Mouse (Mus musculus): ENCODE results near the gene Tapt1.

Gene Tapt1

DNA sequence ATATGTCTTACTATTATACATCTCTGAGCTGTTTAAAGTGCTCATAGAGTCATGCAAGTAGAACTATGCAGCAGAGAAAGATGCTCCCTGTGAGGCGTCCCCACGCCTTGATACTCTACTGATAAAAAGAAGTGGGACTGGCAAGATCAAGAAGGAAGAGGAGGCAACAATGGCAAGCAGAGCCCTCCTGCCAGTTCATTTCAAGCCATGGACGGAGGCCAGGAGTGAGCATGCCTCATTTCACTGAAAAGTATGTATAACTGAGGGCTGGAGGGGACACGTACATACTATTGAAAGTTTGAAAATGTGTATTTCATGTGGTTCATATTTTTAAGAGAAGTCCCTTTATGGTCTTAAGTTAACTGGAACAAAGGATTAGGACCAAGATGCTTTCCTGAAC lies 28.0 kb downstream of the Tapt1 start:
- no peak for DNase-seq (ENCODE audit: low spot score)

DNA sequence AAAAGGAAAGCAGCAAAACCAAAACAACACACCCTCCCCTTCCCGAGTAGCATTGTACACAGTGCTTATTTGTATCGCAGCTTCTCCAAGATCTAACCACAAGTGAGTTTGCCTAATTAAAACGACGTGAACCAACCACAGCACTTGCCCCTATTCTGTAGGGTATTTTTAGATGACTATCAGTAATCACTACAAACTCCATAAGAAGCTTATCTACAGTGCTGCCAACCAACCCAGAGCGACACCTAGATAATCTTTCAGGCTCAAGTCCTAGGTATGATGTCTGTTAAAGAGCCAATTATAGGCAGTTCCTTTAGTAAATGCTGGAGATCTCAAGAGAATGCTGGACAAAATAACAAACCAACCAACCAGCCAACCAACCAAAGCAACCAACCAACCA lies 28.6 kb downstream of the Tapt1 start:
- no peak for DNase-seq (ENCODE audit: low spot score)

DNA sequence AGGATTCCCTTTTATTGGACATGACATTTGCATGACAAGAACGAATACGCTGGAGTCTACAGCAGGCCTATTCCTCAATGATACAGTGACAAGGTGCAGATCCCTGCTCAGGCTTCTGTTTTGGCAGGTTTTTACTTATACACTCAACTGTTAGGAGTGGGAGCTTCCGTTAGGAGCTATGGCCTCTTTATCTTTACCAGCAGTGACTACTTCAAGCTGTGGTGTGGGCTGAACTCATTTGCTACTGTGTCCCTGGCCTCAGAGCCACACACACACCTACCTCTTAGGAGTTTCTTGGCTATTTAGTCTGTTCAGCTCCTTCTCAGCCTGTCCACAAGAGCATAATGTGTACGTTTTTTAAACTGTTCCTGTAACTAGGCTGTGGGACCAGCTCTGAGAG lies 30.3 kb downstream of the Tapt1 start:
- no peak for DNase-seq (ENCODE audit: low spot score)

DNA sequence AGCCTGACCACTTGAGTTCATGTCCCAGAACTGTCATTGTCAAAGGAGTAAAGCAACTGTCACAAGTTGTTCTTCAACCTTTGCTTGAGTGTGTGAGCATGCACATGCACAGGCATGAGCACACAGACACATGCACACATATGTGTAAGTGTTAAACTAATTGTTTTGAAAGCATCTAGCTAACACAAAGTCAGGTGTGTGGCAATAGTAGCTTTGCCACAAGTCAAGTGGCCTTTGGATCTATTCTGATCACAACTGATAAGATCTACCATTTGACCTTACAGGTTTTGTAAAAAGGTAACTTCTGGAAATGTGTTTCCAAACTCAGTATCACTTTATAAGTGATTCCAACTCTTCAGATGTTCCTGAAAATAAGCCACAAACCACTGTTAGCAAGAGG lies 39.1 kb downstream of the Tapt1 start:
- DNase-seq (ENCODE audit: low spot score): no peak

DNA sequence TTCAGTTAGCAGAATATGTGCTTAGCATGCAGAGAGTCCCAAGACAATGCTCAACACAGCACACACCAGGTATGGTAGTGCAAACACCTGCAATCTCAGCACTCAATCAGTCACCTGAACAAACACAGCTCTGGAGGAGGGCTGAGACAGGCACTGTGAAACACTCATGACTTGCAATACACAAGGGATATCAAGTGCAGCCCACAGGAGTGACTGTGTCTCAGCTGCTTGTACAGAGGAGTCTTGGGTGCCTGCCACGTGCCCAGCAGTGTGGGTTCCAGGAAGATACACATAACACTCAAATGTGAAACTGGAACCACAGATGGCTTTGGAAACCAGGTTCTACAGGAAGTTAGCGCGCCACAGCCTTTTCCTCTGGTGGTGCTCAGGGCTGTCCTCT lies 44.8 kb downstream of the Tapt1 start:
- DNase-seq (ENCODE audit: low spot score): peak; percentile 56

DNA sequence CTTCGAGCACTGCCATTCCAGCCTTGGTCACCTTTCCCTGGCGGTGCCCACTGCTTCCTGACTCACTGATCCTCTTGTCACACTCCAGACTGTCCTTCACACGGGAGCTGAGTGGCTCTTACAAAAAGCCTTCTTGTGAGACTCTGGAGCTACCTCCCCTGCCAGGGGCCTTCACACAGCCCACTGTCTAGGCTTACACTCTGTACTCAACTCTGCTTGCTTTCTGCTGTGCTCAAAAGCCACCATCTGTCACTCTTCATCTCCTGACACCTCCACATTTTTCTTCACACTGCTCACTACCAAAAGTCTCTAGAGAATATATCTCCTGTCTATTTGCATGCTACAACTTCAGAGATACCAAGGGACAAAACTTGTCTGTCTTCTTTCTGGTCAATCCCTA lies 46.0 kb downstream of the Tapt1 start:
- DNase-seq (ENCODE audit: low spot score): no peak

DNA sequence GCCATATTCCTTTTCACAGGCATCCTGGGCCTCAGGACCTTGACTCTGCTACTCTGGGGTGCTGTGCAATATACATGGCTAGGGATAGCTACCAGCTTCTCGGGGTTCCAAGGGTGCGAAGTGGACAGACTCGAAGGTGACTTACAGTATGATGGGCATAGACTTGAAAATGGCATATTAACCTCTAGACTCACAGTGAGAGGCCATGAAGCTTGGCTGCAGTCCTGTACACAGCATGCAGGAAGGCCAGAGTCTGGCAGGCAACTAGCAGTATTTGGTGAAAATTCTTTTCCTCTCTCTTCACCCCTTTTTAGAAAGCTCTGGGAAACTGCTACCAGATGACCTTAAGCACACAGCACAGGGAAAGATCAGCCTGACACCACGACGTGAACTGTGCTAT lies 52.4 kb downstream of the Tapt1 start:
- no peak for DNase-seq (ENCODE audit: low spot score)

DNA sequence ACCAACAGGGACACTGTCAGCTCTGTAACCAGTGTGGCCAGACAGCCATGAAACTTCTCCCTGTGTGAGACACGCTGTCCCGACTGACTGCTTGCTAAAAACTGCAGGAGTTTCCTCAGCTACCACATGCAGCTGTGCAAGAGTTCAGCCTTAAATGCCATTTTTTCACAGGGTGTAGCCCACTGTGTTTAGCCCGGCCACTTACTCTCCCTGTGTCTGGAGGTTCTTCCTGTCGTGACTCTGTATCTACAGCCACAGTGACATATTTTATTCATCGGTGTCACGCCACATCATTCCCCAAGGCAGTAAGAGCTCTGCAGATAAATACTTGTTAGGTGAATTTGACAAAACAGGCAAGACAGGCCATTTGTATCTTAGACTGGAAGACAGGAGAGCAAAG lies 59.6 kb downstream of the Tapt1 start:
- no peak for DNase-seq (ENCODE audit: low spot score)

DNA sequence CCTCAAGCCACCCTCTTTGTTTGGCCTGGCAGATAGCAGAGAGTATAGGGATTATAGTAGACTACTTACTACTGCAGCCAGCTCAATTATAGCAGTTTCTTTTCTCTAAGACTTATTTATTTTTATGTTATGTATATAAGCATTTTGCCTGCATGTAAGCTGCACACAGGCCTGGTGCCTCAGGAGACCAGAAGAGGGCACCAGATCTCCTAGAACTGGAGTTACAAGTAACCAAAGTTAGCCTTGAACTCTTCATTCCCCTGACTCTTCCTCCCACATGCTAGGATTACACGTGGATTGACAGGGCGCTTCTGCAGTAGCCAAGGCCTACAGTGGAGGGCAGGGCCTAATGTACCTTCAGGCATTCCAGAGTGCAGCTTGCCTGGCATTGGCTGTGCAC lies 60.6 kb downstream of the Tapt1 start:
- DNase-seq (ENCODE audit: low spot score): peak; percentile 31

DNA sequence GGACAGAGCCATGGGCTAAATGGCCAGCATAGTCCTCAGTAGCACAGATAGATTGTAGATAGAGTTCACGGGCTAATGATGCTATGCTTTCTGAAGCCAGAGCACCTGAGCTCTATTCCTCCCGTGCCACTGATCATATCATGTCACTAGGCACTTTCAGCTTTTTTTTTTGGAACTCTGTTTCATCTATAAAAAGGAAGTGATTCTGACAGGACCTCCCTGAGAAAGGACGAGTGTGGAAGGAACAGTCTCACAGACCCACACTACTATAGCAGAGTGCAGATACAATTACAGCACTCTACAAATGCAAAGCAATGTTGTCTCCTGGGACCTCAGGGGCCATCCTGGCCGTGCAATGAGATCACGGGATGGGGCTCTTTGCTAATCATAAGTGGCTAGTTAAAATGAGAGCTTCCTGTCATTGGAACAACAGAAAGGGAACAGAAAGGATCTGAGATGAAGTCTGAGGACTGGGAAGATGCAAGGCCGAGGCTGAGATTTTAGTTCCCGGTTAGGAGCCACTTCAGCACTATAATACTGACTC lies 62.1 kb downstream of the Tapt1 start:
- DNase-seq (ENCODE audit: low spot score): no peak

DNA sequence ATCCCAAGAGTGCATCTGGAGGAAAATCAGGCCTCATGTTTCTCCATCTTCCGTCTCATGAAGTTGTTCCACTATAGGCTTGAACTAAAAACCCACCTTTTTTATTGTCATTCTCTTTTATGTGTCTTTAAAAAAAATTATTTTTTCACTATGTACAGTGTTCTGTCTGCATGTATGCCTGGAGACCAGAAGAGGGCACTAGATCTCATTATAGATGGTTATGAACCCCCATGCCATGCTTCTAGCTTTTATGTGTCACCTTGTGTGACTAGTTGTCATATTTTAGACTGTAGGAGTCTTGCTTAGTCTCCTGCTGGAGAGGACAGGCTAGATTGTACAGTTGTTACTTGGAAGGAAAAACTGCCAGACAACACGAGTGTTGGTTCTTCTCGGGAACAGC lies 63.1 kb downstream of the Tapt1 start:
- no peak for DNase-seq (ENCODE audit: low spot score)

DNA sequence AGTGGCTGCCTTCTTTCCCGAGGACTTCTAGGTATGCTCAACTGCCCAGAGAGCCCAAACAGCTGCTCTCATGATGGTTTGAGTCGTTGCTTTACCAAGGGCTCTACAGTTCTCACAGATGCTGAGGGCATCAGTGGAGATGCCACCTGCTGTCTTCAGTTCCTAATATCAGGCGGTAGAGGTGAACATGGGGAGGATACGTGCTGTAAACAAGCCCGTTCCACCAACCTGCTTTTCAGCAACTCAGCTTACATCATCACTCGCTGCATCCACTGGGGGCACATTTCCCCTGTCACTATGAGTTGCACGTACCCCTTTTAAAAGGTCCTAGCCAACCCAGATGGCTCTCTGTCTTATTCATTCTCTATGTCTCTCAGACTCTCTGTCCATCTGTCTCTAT lies 63.6 kb downstream of the Tapt1 start:
- DNase-seq (ENCODE audit: low spot score): no peak

DNA sequence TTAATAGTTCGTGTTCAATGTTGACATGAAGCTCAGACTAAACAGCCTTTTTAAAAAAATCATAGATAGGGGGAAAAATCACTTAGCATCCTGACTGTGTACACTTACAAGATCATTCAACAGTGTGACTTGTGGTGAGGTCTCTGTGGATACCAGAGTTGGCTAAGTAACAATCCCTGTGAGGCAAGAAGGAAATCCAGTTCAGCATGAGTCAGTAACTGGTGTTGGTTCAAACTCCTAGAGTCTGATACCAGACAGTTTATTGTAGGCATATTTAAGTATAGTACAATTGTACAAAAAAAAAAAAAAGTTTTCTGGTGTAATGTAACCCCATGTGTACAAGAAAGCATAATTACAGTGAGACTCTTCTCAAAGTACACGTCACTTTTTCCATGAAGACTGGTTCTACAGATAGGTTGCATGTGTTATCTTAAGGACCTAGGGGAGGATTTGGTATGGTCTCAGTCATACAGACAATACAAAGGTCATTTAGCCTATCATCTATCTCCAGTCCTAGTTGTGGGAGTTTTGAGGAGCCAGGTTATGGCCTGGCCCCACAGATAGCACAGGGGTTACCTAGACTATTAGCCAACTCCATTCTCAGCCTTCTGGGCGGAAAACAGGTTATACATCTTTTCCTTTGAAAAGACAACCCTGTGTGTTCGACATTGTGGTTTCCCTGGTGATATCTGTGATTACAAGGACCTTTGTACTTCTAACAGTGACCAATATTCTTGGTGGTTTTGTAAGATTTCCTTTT lies 66.6 kb downstream of the Tapt1 start:
- DNase-seq (ENCODE audit: low spot score): no peak

DNA sequence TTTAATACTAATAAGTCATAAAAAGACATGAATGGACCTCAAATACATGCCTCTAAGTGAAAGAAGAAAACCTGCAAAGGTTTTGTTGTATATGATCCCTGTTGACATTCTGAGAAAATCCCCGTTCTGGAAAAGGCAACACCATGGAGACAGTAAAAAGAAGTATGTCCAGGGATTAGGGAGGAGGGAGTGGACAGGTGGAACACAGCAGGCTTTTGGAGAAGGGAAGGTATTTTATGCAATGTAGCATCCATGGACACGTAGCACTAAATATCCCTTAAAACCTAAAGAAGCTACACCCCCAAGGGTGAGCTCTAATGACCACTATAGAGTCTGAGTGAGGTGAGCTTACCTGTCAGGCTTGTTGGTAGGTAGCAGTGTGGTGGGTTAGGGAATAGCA lies 67.2 kb downstream of the Tapt1 start:
- DNase-seq (ENCODE audit: low spot score): no peak

DNA sequence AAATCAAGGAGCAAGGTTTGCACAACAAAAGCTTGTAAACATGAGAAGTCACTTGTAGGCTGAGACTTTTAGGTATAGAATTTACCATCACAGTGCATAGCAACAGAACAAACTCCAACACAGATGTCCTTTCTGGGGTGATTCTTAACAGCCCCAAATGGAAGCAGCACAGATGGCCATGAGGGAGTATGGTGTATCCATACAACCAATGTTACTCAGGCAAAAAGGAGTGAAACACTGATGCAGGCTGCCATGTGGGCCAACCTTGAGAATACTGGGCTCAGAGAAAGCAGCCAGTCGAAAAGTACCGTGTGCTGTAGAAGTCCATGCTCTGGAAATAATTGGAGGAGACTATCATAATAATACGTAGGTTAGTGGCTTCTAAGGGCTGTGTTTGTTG lies 68.0 kb downstream of the Tapt1 start:
- DNase-seq (ENCODE audit: low spot score): no peak

DNA sequence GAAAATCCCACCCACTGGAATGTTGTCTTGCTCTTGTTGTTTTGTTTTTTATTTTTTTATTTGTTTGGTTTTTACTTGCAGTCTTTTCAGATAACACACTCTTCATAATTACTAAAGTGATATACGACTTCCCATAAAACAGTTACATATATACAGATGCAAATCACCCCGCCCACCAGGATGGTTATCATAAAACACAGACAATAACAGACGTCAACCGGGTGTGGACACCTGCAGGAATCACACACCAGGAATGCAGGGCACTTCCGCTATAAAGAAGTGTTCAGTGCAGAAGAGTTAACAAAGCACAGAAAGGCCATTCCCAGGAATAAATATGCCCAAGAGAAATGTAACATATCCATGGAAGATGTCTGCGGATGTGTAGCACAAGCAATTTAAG lies 68.7 kb downstream of the Tapt1 start:
- no peak for DNase-seq (ENCODE audit: low spot score)

DNA sequence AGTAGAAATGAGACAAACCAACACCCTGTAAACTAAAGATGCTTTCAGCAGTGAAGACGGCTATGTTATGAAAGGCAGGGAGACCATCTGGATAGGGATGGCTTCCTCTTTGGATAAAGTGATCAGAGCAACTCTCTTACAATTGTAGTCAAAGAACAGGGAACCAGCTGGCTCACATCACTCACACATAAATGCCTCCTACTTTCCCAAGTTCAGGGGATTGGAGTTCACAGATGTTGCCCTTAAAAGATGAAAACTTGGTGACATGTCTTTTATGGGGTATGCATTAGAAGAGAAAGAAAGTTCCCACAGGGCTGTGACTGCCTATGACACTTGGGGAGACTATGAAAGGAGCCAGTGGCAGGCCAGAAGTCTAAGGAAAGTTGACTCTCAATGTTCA lies 73.4 kb downstream of the Tapt1 start:
- DNase-seq (ENCODE audit: low spot score): no peak

DNA sequence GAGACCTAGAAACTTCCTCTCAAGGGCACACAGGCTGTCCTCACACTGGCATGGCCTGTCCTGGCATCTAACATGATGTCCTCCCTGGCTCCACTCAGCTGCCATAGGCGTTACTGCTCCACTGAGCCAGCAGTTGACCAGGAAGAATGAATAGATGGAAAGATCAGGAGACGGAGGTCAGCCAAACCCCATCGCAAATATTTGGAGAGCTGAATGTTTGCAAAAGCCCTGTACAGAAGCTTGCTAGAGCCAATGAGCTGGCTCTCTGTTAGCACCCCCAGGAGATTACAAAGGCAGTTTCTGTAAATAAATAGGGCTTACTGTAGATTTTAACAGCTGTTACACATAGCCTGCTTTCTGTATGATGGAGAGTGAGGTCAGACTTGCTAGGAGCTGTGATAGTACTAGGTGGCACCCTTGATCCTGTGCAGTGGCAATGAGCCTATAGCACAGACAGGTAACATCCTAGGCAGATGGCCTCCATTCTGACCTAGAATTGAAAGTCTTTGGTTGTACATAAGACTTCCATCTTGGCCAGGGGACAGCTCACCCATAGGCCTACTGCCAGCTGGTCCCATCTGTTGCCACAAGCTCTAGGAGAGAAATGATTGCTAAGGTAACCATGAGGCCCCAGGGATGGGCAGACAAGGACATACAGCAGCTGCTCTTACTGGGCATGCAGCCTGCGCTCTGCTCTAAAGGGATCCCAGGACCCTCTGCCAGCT lies 74.9 kb downstream of the Tapt1 start:
- DNase-seq (ENCODE audit: low spot score): no peak

DNA sequence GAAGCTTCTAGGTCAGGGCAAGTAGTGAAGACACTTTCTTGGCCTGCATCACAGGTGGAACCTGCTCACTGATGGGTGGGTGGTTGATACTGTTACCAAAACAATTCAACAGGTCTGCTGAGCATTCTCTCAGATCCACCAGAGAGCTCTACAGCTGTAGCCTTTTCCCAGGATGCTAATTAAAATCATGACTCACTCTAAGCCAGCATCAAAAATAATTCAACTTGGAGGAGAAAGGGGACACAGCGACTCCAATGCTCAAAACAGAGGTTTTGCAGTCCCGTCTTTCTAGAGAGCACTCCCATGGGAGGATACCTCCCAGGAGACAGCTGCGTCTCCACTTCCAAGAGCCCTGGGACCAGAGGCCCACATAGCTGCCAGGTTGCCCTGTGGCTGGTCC lies 78.7 kb downstream of the Tapt1 start:
- DNase-seq (ENCODE audit: low spot score): no peak

DNA sequence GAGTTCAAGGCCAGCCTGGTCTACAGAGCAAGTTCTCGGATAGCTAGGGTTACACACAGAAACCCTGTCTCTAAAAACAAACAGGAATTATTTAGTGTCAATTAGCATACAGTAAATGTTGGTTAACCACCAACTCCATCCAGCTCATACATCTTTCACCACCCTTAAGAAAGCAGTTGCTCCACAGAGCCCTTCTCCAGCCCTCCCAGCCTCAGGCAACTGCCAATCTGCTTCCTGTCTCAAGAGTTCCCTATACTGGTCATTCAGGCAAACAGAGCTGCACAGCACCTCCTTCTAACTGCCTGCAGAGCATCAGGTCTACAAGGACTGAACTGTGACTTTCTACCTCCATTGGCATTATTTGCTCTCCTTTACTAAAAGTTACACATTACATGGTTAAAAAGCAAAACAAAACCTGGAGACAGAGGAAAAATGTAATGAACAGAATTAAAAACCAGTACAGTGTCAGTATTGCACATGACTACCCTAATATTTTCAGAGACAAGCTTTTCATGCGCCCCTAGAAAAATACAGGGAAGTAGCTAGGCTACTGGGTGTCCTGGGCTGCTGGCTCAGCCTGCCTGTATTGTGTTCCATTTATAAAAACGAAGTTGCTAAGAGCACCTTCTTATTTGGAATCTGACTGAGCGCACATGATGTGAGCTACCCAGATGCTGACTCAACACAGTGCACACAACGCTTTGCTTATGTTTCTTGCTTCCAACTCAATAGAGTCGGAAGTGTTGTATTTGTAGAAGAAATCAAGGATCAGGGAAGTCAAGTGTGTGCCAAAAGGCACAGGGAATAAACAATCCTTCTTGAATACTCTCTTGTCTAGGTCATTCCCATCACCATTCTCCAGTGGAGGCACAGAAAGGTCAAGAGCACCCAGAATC lies 79.7 kb downstream of the Tapt1 start:
- DNase-seq (ENCODE audit: low spot score): no peak

DNA sequence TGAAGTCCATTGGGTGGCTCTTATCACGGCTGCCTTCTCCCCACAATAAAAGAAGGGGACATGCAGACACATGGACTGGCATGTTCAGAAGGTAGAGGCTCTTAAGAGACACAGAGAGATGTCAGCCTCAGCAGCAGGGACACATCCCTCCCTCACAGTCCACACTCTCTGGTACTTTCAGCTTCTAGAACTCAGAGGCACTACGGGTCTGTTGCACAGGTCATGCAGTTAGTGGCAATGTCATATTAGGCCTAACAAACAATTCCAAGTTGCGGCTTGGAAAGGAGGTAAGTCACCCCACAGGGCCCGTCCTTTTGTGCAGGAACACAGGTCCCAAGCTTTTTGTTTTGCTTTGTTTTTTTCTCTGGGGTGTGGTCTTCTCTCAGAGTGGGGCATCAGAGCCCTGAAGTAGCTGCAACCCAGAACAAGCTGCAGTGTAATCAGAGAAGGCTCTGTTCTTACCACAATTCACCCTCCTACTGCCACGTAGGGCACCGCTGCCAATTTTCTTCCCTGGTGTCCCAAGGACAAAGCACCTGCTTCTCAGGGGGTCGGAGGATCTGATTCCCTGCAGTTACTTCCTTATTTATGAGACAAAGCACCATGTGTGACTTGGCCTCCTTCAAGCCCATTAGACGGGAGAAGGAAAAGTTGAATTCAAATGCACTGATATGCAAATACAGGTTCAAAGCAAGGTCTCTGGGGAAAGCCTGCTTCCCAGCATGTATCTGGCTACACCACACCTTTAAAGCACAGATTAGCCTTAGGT lies 82.8 kb downstream of the Tapt1 start:
- DNase-seq (ENCODE audit: low spot score): no peak

DNA sequence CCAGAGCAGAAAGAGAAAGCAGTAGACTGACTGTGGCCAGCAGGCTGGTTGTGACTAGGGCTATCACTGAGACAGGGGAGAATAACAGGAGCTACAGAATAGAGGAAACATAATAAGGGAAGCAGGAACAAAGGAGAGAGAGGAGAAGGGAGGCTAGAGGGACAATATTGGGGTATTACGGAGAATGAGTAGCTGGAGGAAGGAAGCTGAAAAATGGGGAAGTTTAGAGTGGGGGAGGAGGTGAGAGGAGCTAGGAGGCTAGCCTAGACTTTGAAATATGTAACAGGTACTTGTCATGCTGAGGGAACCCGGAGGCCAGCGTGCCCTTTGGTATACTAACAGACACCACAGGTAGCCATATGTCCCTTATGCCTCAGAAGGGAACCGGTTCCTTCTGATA lies 98.9 kb downstream of the Tapt1 start:
- no peak for DNase-seq (ENCODE audit: low spot score)

Data from T-cell, adult 2 months (primary cell).